Mouse (Mus musculus) midbrain, embryonic 10.5 days (tissue): Measurements from ENCODE around the gene Enkur. TPM values are rescaled to one million over a fixed set of nuclear protein-coding genes. Genes with fewer than 3 reads are reported as not detected.
A peak's percentile ranks its signal among the peaks of the same experiment; 100 is the strongest.

Experiments used
- DNase-seq: peaks from one replicate; pipeline ENCODE4 v3.0.0-alpha.2; 2017; ENCODE audit warnings: low spot score
- H3K27ac ChIP-seq: fragments of 300-500 bp; sonication (generic); replicated peaks from 2 replicates; pipeline ENCODE4 v1.5.1; 2016; ENCODE audit warnings: mild to moderate bottlenecking
- H3K27me3 ChIP-seq: fragments of 300-500 bp; sonication (generic); 2 replicates; pipeline ENCODE4 v1.6.1; 2016; ENCODE audit warnings: low read depth, mild to moderate bottlenecking; ENCODE audit not compliant: poor library complexity, severe bottlenecking
- H3K36me3 ChIP-seq: fragments of 300-500 bp; sonication (generic); 2 replicates; pipeline ENCODE4 v1.6.1; 2016; ENCODE audit warnings: mild to moderate bottlenecking, moderate library complexity
- H3K4me1 ChIP-seq: fragments of 300-500 bp; sonication (generic); 2 replicates; pipeline ENCODE4 v1.6.1; 2016
- H3K4me3 ChIP-seq: fragments of 300-500 bp; sonication (generic); 2 replicates; pipeline ENCODE4 v1.5.1; 2016; ENCODE audit warnings: mild to moderate bottlenecking, moderate library complexity
- H3K9me3 ChIP-seq: fragments of 300-500 bp; sonication (generic); replicated peaks from 2 replicates; pipeline ENCODE4 v1.6.1; 2016; ENCODE audit warnings: mild to moderate bottlenecking
- WGBS: fragments of 180-500 bp; shearing (Covaris S2); methylation state at CpG from one replicate; pipeline ENCODE4 v1.1.7; 2016; 5-methylcytosine and 5-hydroxymethylcytosine counted together
- polyA plus RNA-seq: library from polyadenylated mRNA; unstranded; fragments of >200 nt; fragmentation: Nextera tagmentation; extraction: Ambion mirVana; gene quantifications from 2 replicates; pipeline ENCODE4 v1.2.1, GENCODE M21; 2016

Gene Enkur
- polyA plus RNA-seq, 1 experiment from 2014 or later, result 0.95 TPM

DNA sequence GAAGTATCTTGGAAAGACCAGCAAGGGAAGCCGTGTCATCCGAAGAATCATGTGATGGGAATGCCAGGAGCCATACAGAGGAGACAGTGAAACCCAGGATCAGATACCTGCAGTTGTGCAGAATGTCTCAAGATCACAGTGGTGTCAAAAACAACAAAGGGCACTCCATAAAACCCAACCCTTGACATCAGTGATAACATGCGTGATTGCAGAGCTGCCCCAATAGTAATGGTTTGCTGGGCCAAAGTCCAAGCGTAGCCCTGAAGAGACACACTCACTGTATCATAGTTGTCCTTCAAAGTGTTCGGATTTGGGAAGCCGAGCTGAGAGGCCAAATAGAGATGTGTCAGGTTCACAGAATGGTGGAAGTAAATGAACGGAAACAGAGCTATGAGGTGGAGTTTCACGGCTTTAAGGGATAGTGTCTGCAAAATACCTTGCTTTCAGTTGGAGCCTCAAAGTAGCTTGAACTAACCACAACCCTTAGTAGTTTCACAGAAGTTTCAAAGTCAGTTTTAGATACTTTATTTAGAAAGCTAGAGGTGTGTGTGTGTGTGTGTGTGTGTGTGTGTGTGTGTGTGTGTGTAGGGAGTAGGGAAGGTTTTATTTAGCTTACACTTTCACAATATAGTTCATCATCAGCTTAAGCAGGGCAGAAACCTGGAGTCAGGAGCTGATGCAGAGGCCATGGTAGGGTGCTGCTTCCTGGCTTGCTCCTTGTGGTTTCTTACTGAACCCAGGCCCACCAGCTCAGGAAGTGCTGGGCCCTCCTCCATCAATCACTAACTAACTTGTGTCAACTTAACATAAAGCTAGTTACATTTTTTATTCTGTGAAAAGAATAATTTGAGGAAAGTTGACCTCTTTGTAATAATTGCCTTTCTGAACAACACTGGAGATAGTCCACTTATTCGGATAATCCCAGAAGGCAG is 17.6 kb upstream of the Enkur start:
- DNase-seq, result no peak
- Histone ChIP-seq H3K27ac (no peak overlapping the region), H3K4me3 (no peak overlapping the region), H3K27me3 (no peaks in the 10 kb centered on the region), H3K36me3 (no peaks in the 10 kb centered on the region), H3K9me3 (no peaks in the 10 kb centered on the region), H3K4me1 (no peaks in the 10 kb centered on the region)
- WGBS, result 91% methylated on average over 9 of the region's 9 CpGs

DNA sequence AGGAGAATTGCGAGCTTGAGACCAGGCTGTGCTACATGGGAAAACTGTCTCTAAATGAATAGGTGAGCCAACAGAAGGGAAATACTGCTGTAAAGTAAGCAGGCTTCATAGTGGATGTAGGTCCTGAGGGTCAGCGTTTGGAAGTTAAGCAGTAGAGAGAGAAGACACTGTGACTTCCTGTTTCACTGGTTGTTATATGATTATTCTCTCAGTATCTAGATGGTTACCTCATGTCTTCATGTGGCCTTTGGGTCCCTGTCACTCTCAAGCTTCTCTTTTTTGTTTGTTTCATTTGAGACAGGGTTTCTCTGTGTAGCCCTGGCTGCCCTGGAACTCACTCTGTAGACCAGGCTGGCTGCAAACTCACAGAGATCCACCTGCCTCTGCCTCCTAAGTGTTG is 10.1 kb upstream of the Enkur start:
- H3K9me3 ChIP-seq, result no peaks in the 10 kb centered on the region
- H3K4me3 ChIP-seq, result no peak overlapping the region
- peaks cover 47% of the 10 kb centered on the region for H3K36me3 ChIP-seq
- 87% methylated on average over 2 of the region's 2 CpGs for WGBS
- no peaks in the 10 kb centered on the region for H3K4me1 ChIP-seq
- no peak for DNase-seq
- no peak overlapping the region for H3K27ac ChIP-seq
- H3K27me3 ChIP-seq, result no peaks in the 10 kb centered on the region

DNA sequence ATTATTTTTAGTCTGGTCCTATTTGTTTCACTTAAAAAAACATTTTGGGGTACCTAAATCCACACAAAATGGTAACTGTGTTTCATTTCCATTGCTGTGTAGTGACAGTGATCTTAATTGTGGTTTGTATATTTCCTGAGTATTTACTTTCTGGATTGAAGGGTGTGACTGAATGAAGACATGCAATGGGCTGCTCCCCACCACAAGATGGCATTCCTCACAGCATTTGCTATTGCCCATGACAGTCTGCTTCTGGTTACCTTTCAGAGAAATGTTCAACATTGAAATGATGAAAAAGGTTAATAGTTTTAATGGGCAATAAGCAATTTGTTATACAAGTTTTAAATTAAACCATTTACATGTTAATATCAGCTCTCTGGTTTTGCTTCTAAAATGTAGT is 9.2 kb upstream of the Enkur start:
- Histone ChIP-seq H3K9me3 (no peaks in the 10 kb centered on the region), H3K4me1 (no peaks in the 10 kb centered on the region), H3K27ac (no peak overlapping the region), H3K36me3 (peaks cover 47% of the 10 kb centered on the region), H3K4me3 (no peak overlapping the region), H3K27me3 (no peaks in the 10 kb centered on the region)
- no peak for DNase-seq

DNA sequence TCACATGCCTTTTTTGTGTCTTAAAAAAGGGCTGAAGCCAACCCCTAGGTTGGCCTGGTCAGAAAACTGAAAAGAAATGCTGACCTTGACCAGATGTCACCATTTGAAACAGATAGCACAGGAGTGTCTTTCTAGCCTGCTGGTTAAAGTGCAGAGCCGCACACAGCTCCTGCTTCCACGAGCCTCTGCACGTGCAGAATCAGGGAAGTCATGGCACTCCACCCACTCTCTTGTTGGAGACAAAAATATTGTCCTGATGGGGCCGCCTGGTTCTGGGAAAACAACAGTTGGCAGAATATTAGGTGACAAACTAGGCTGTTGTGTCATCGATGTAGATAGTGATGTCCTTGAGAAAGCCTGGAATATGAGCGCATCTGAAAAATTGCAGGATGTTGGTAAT is 6.2 kb upstream of the Enkur start:
- Histone ChIP-seq H3K4me3 (no peak overlapping the region), H3K27me3 (no peaks in the 10 kb centered on the region), H3K9me3 (no peaks in the 10 kb centered on the region), H3K27ac (no peak overlapping the region), H3K36me3 (peaks cover 40% of the 10 kb centered on the region), H3K4me1 (peaks cover 7% of the 10 kb centered on the region)
- WGBS, result 90% methylated on average over 6 of the region's 6 CpGs
- DNase-seq, result no peak

DNA sequence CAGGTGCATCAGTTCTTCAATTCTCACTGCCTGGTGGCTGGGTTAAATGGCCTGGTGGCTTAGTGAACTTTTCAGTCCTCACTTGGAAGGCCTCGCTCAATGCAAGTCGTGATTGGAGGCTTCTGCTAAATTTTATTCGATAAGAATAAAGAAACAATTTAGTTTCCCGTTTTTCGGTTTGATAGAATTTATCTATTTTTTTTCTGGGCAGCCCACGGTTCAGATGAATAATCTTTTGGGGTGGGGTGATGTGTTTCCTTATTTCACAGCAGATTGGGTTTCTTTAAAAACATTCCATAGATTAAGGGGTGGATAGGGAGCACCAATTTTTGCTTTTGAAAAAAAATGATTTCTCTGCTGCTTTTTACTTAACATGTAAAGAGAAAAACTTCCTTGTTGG is 1.1 kb upstream of the Enkur start:
- Histone ChIP-seq H3K4me1 (peaks cover 20% of the 10 kb centered on the region), H3K27ac (peak overlapping the region; percentile 92), H3K9me3 (no peaks in the 10 kb centered on the region), H3K36me3 (peaks cover 1% of the 10 kb centered on the region; the same call in 1 of the 2 replicates), H3K27me3 (no peaks in the 10 kb centered on the region), H3K4me3 (peak overlapping the region; percentile 77)
- WGBS, result 48% methylated on average over 6 of the region's 6 CpGs
- DNase-seq, result no peak

DNA sequence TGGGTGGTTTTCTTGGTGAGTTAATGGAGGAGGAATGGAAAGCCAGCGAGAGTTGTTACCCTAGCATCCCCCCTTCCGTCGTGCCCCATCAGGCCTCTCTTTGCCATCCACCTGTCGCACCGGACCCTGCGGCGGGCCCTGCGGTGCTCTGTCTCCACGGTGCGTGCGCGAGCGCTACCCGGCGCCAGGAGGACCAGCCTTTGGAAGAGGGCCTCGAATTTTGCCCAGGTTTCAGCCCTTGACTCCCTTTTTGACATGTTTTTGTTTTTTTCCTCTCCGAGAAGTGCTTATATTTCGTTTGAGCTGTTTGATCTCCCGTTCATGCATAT is 630 bp upstream of the Enkur start:
- Histone ChIP-seq H3K4me3 (peak overlapping the region; percentile 77), H3K27me3 (no peaks in the 10 kb centered on the region), H3K27ac (peak overlapping the region; percentile 92), H3K4me1 (peaks cover 20% of the 10 kb centered on the region), H3K36me3 (no peaks in the 10 kb centered on the region), H3K9me3 (no peaks in the 10 kb centered on the region)
- WGBS, result 1% methylated on average over 19 of the region's 19 CpGs
- DNase-seq, result no peak

DNA sequence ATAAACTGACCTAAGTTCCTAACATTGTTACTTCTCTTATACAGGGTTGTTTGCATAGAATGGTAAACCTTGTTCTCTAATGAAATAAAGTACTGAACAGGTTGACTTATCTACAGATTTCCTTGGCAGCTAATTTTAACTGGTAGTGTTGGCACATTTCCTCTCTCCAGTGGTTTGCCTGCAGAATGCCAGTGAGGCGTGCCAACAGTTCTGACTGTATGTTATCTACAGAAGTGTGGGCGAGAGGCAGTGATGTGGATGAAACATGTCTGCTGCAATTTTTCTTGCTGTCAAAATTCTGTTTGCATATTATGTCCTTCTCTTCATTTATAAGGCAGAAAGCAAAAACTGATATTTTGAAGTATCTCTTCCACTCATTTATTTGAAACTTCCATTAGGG is 2.4 kb downstream of the Enkur start:
- Histone ChIP-seq H3K36me3 (no peaks in the 10 kb centered on the region), H3K4me1 (peaks cover 20% of the 10 kb centered on the region), H3K9me3 (no peaks in the 10 kb centered on the region), H3K4me3 (no peak overlapping the region), H3K27me3 (no peaks in the 10 kb centered on the region), H3K27ac (no peak overlapping the region)
- DNase-seq, result no peak
- 90% methylated on average over 2 of the region's 2 CpGs for WGBS

DNA sequence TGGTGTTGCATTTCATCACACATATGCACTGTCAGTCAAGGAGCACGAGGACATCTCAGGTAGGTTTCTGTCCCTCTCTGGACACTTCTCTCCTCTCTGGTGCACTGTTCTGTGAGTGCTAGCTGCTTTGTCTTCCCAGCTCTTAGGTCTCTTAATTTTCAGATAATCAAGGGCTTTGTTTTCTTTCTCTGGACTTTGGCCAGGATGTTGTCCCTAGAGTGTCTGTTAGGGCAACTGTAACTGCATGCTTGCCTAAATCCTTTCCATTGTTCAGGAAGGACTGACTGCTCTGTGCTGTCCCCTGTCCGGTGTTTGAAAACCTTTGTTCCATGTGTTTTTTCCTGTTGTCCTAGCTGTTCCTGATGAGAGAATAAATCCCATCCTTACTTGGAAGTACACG is 6.1 kb downstream of the Enkur start:
- no peaks in the 10 kb centered on the region for H3K9me3 ChIP-seq
- no peak for DNase-seq
- H3K36me3 ChIP-seq, result no peaks in the 10 kb centered on the region
- H3K27me3 ChIP-seq, result no peaks in the 10 kb centered on the region
- H3K4me1 ChIP-seq, result no peaks in the 10 kb centered on the region
- H3K27ac ChIP-seq, result no peak overlapping the region
- H3K4me3 ChIP-seq, result no peak overlapping the region
- WGBS, result 70% methylated on average over 3 of the region's 3 CpGs

DNA sequence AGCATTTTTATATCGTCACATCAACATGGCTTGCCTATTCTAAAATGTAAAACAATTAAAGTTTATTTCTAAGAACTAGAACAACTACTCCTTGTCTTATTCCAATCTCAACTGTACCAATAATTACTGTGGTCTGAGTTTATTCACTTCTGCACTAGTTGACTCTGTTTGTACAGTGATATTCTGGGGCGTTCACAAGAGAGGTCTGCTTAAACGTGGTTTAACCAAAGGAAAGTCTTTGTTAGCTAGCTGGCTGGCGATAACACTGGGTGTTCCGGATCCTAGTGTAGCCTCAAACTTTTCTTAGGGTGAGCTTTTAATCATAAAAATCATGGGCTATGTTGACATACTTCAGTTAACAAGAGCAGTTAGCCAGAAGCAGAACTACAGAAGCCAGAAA is 9.9 kb downstream of the Enkur start:
- WGBS, result 92% methylated on average over 5 of the region's 5 CpGs
- no peaks in the 10 kb centered on the region for H3K36me3 ChIP-seq
- H3K4me1 ChIP-seq, result no peaks in the 10 kb centered on the region
- no peak overlapping the region for H3K4me3 ChIP-seq
- H3K27ac ChIP-seq, result no peak overlapping the region
- no peaks in the 10 kb centered on the region for H3K9me3 ChIP-seq
- no peak for DNase-seq
- H3K27me3 ChIP-seq, result no peaks in the 10 kb centered on the region

DNA sequence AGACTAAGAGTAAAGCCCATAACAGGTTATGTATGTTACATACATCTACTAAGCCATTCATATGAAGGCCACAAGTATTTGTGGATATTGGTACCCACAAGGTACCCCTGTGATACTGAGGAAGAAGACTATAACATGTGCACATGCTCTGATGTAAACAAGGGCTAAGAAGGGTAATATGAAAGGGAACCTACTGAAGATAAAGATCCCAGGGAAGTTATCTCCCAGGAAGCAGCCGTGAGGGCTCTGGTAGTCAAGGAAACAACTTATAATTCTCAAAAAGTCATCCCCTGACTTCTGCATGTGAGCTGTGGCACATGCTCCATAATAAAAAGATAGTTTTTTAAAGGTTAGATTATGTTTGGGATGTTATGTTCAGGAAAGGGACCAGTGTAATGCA is 13.9 kb downstream of the Enkur start:
- no peak for DNase-seq
- 81% methylated on average over 1 of the region's 1 CpGs for WGBS
- no peaks in the 10 kb centered on the region for H3K9me3 ChIP-seq
- no peak overlapping the region for H3K4me3 ChIP-seq
- H3K27me3 ChIP-seq, result no peaks in the 10 kb centered on the region
- no peaks in the 10 kb centered on the region for H3K36me3 ChIP-seq
- H3K4me1 ChIP-seq, result no peaks in the 10 kb centered on the region
- no peak overlapping the region for H3K27ac ChIP-seq

DNA sequence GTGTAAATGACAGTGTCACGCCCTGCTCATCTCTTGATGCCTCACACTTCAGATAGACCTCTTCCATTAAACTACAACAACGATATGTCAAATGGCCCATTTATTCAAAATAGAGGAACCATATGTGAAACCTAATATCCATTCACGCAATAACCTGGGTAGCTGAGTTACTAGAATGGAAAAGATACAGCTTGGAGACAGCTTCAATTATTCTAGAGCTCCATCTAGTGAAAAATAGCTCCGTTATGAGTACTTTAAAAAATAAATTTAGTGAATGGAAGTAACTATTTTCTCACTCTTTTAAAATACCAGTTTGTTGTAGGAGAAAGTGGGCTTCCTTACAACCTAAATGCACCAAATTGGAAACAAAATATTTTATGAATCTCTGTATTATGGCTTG is 16.6 kb downstream of the Enkur start:
- H3K4me3 ChIP-seq, result no peak overlapping the region
- no peak for DNase-seq

DNA sequence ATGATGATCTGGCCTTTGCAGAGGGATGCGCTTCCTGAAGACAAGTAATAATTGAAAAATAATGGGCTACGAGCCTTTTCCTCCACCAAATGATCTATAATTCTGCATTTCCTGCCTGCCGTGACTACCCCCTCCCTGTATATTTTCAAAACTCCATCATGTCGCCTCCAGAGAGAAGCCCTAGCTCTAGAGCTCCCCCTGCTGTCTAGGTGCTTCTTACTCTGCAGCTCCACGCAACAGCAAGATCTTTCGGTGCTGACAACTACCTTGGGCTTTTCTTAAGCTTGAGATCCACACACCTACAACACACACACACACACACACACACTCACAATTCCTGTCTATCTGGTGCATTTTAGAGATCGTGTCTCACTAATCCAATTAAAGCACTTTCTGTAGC is 17.6 kb downstream of the Enkur start:
- WGBS, result 63% methylated on average over 7 of the region's 7 CpGs
- Histone ChIP-seq H3K4me1 (no peaks in the 10 kb centered on the region), H3K9me3 (no peaks in the 10 kb centered on the region), H3K27me3 (no peaks in the 10 kb centered on the region), H3K27ac (no peak overlapping the region), H3K36me3 (no peaks in the 10 kb centered on the region), H3K4me3 (no peak overlapping the region)
- peak; percentile 36 for DNase-seq

More for the DNA sequence above, 16.6 kb downstream of the Enkur start:
- H3K9me3 ChIP-seq, result no peaks in the 10 kb centered on the region
- no peak overlapping the region for H3K27ac ChIP-seq
- H3K27me3 ChIP-seq, result no peaks in the 10 kb centered on the region
- WGBS, result 81% methylated on average over 4 of the region's 4 CpGs
- H3K36me3 ChIP-seq, result no peaks in the 10 kb centered on the region
- H3K4me1 ChIP-seq, result no peaks in the 10 kb centered on the region

DNA sequence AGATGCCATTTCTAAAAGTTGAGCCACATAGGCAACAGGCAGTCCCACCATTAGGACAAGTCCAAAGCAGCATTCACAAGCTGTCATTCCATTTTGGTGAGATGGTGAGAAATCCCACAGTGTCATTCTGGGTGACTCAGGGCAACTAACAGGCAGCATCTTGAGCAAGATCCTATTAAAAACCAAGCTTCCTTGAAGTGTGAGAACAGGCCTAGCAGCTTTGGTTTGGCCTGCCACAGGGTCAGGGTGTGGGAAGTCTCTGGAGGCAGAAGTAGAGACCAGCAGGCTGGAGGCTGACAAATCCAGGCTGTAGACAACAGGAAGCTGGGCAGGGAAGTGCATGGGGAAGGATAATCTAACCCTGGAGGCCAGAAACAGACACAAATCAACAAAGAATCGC is 22.4 kb downstream of the Enkur start:
- WGBS, result 83% methylated on average over 1 of the region's 1 CpGs
- Histone ChIP-seq H3K27ac (no peak overlapping the region), H3K4me3 (no peak overlapping the region), H3K27me3 (no peaks in the 10 kb centered on the region), H3K4me1 (no peaks in the 10 kb centered on the region), H3K9me3 (no peaks in the 10 kb centered on the region), H3K36me3 (no peaks in the 10 kb centered on the region)
- no peak for DNase-seq
